15 mouse cellular contexts compared by ENCODE assay signal in genomic region chr2:131124166-131124565, GRCm38 (mm10). TPM values are rescaled to one million over a fixed set of nuclear protein-coding genes. Genes with fewer than 3 reads are reported as not detected.
DNase-seq lines count a peak whose midpoint lies in the region; ATAC-seq and TF ChIP-seq lines count a peak whose summit lies in the region.
"Had no signal": no experiment of that assay in that cellular context is flagged by ENCODE, and none has a peak within 500 bp of the region (broad histone marks: within the 10 kb centered on the region; RNA-seq: fewer than 3 reads in every experiment).

No protein-coding gene starts in this region.

- no peak for ATAC-seq in lung, embryonic 14.5 days (ENCODE audit: insufficient read depth)
- no peak for ATAC-seq in kidney, embryonic 16.5 days (ENCODE audit: low FRiP score, low TSS enrichment)
- ATAC-seq in intestine, embryonic 15.5 days = no peak
- ATAC-seq: activated CD4-positive, CD25-positive, alpha-beta regulatory T cell, adult 4 months; forebrain, embryonic 15.5 days; intestine, postnatal 0 days had no signal

- H3K36me3 ChIP-seq in lung, embryonic 14.5 days (ENCODE audit: insufficient read depth) = no peaks in the 10 kb centered on the region
- no peaks in the 10 kb centered on the region for H3K36me3 ChIP-seq in heart, embryonic 10.5 days
- H3K36me3 ChIP-seq in kidney, embryonic 16.5 days (ENCODE audit: insufficient read depth, low read length) = no peaks in the 10 kb centered on the region
- no peaks in the 10 kb centered on the region for H3K36me3 ChIP-seq in intestine, embryonic 15.5 days
- H3K36me3 ChIP-seq: forebrain, embryonic 15.5 days; neural tube, embryonic 12.5 days had no signal

- H3K9me3 ChIP-seq in lung, embryonic 14.5 days (ENCODE audit: low read depth, low read length) = no peaks in the 10 kb centered on the region
- no peaks in the 10 kb centered on the region for H3K9me3 ChIP-seq in heart, embryonic 10.5 days
- no peaks in the 10 kb centered on the region for H3K9me3 ChIP-seq in kidney, embryonic 16.5 days (ENCODE audit: low read length)
- no peaks in the 10 kb centered on the region for H3K9me3 ChIP-seq in intestine, embryonic 15.5 days
- H3K9me3 ChIP-seq: forebrain, embryonic 15.5 days; neural tube, embryonic 12.5 days had no signal

- H3K4me3 ChIP-seq in lung, embryonic 14.5 days (ENCODE audit: low read depth, low read length) = no peak overlapping the region
- no peak overlapping the region for H3K4me3 ChIP-seq in lung, adult 2 months (replicated peaks; ENCODE audit: extremely low read depth, low read depth, low read length)
- no peak overlapping the region for H3K4me3 ChIP-seq in heart, embryonic 10.5 days
- no peak overlapping the region for H3K4me3 ChIP-seq in kidney, embryonic 16.5 days (ENCODE audit: low read length)
- H3K4me3 ChIP-seq in intestine, embryonic 15.5 days (replicated peaks) = no peak overlapping the region
- H3K4me3 ChIP-seq: forebrain, embryonic 15.5 days; neural tube, embryonic 12.5 days had no signal

- TF ChIP-seq CTCF in lung, embryonic 14.5 days (IDR thresholded peaks at IDR 0.05; ENCODE audit: low read depth) = no peak
- TF ChIP-seq CTCF in lung, adult 2 months (IDR thresholded peaks at IDR 0.05; ENCODE audit: insufficient read depth, low read length) = no peak

- H3K4me2 ChIP-seq in lung, embryonic 14.5 days = no peak overlapping the region
- H3K4me2 ChIP-seq in kidney, embryonic 16.5 days (replicated peaks; ENCODE audit: low read depth, low read length) = no peak overlapping the region
- no peak overlapping the region for H3K4me2 ChIP-seq in intestine, embryonic 15.5 days (replicated peaks)
- H3K4me2 ChIP-seq: forebrain, embryonic 15.5 days; neural tube, embryonic 12.5 days had no signal

- WGBS in lung, embryonic 14.5 days = 59% methylated on average over 3 of the region's 3 CpGs
- WGBS in lung, adult 2 months = 48% methylated on average over 3 of the region's 3 CpGs
- 53% methylated on average over 3 of the region's 3 CpGs for WGBS in heart, embryonic 10.5 days
- WGBS in kidney, embryonic 16.5 days = 53% methylated on average over 3 of the region's 3 CpGs
- 80% methylated on average over 3 of the region's 3 CpGs for WGBS in intestine, embryonic 15.5 days

- DNase-seq in lung, embryonic 14.5 days = peak; percentile 32
- DNase-seq in lung, adult 2 months = no peak
- DNase-seq in heart, embryonic 10.5 days (ENCODE audit: low spot score) = peak; percentile 61
- DNase-seq in skeletal muscle tissue, adult 2 months (ENCODE audit: low read depth, low spot score) = peak; percentile 34
- DNase-seq in T-cell, adult 2 months (ENCODE audit: low spot score) = no peak
- DNase-seq: left cerebral cortex, postnatal 4 days had no signal

- peaks cover 11% of the 10 kb centered on the region for H3K4me1 ChIP-seq in lung, embryonic 14.5 days (ENCODE audit: insufficient read depth)
- H3K4me1 ChIP-seq in lung, adult 2 months (ENCODE audit: control insufficient read depth, insufficient read depth, low read length) = peaks cover 6% of the 10 kb centered on the region
- H3K4me1 ChIP-seq in heart, embryonic 10.5 days = peaks cover 36% of the 10 kb centered on the region
- H3K4me1 ChIP-seq in kidney, embryonic 16.5 days (ENCODE audit: insufficient read depth, low read length) = peaks cover 27% of the 10 kb centered on the region
- peaks cover 12% of the 10 kb centered on the region for H3K4me1 ChIP-seq in intestine, embryonic 15.5 days (replicated peaks)

- H3K27ac ChIP-seq in lung, embryonic 14.5 days (ENCODE audit: low read depth) = peak overlapping the region; percentile 16; the same call in 1 of the 2 replicates
- H3K27ac ChIP-seq in heart, embryonic 10.5 days = 0 out of 2 replicates have a peak overlapping the region, but pooled peaks have one; percentile 13
- H3K27ac ChIP-seq in kidney, embryonic 16.5 days (ENCODE audit: low read length) = peak overlapping the region; percentile 25; the same call in 1 of the 2 replicates
- H3K27ac ChIP-seq in intestine, embryonic 15.5 days = no peak overlapping the region
- H3K27ac ChIP-seq: forebrain, embryonic 15.5 days; neural tube, embryonic 12.5 days had no signal

- no peak for TF ChIP-seq POLR2A in lung, adult 2 months (IDR thresholded peaks at IDR 0.05; ENCODE audit: borderline replicate concordance, extremely low read depth, low read depth, low read length)

- H3K27me3 ChIP-seq in lung, embryonic 14.5 days (ENCODE audit: insufficient read depth, low read length) = no peaks in the 10 kb centered on the region
- 0 out of 2 replicates have a peak, but pooled peaks cover 13% of the 10 kb centered on the region for H3K27me3 ChIP-seq in heart, embryonic 10.5 days (ENCODE audit: insufficient read depth, poor library complexity, severe bottlenecking)
- H3K27me3 ChIP-seq in kidney, embryonic 16.5 days (ENCODE audit: insufficient read depth, low read length) = no peaks in the 10 kb centered on the region
- H3K27me3 ChIP-seq in intestine, embryonic 15.5 days (replicated peaks) = no peaks in the 10 kb centered on the region
- H3K27me3 ChIP-seq: forebrain, embryonic 15.5 days had no signal

- H3K9ac ChIP-seq in lung, embryonic 14.5 days = no peak overlapping the region
- H3K9ac ChIP-seq in kidney, embryonic 16.5 days (replicated peaks; ENCODE audit: low read length) = no peak overlapping the region
- no peak overlapping the region for H3K9ac ChIP-seq in intestine, embryonic 15.5 days
- H3K9ac ChIP-seq: forebrain, embryonic 15.5 days; neural tube, embryonic 12.5 days had no signal

RNA-seq across cellular contexts. Expression of gene Hspa12b, which starts 2.9 kb away (rescaled TPM):
- 8.8 and 10.0 TPM in 2 replicates for polyA plus RNA-seq in lung, embryonic 14.5 days (2014; fragmentation: Nextera tagmentation; extraction: Ambion mirVana)
- 56.2 and 58.3 TPM in 2 replicates for polyA plus RNA-seq in lung, adult 2 months (2012; rRNA removed)
- 10.0 and 10.8 TPM in 2 replicates for polyA plus RNA-seq in heart, embryonic 10.5 days (2016; fragmentation: Nextera tagmentation; extraction: Ambion mirVana)
- 22.2 and 23.7 TPM in 2 replicates for polyA plus RNA-seq in kidney, embryonic 16.5 days (2015; fragmentation: Nextera tagmentation; extraction: Ambion mirVana)
- 9.1 and 9.7 TPM in 2 replicates for polyA plus RNA-seq in intestine, embryonic 15.5 days (2015; fragmentation: Nextera tagmentation; extraction: Ambion mirVana)

RNA-seq across cellular contexts. Expression of gene Gm11037, which starts 9.1 kb away (rescaled TPM):
- polyA plus RNA-seq in lung, embryonic 14.5 days (2014; fragmentation: Nextera tagmentation; extraction: Ambion mirVana) = not detected in 2 replicates
- not detected in 2 replicates for polyA plus RNA-seq in lung, adult 2 months (2012; rRNA removed)
- polyA plus RNA-seq in heart, embryonic 10.5 days (2016; fragmentation: Nextera tagmentation; extraction: Ambion mirVana) = not detected in 2 replicates
- polyA plus RNA-seq in kidney, embryonic 16.5 days (2015; fragmentation: Nextera tagmentation; extraction: Ambion mirVana) = not detected in 2 replicates
- polyA plus RNA-seq in intestine, embryonic 15.5 days (2015; fragmentation: Nextera tagmentation; extraction: Ambion mirVana) = not detected in 2 replicates
- polyA plus RNA-seq: activated CD4-positive, CD25-positive, alpha-beta regulatory T cell, adult 4 months; embryonic facial prominence, embryonic 11.5 days; forebrain, embryonic 15.5 days; gonadal fat pad, adult 2 months; intestine, postnatal 0 days; neural tube, embryonic 12.5 days; testis, adult 2 months had no signal

RNA-seq across cellular contexts. Expression of gene 1700037H04Rik, which starts 35.7 kb away (rescaled TPM):
- polyA plus RNA-seq in lung, embryonic 14.5 days (2014; fragmentation: Nextera tagmentation; extraction: Ambion mirVana) = 70.6 and 76.1 TPM in 2 replicates
- 67.6 and 76.4 TPM in 2 replicates for polyA plus RNA-seq in lung, adult 2 months (2012; rRNA removed)
- 82.6 and 86.0 TPM in 2 replicates for polyA plus RNA-seq in heart, embryonic 10.5 days (2016; fragmentation: Nextera tagmentation; extraction: Ambion mirVana)
- 98.2 and 101 TPM in 2 replicates for polyA plus RNA-seq in kidney, embryonic 16.5 days (2015; fragmentation: Nextera tagmentation; extraction: Ambion mirVana)
- 98.6 and 110 TPM in 2 replicates for polyA plus RNA-seq in intestine, embryonic 15.5 days (2015; fragmentation: Nextera tagmentation; extraction: Ambion mirVana)

RNA-seq across cellular contexts. Expression of gene Siglec1, which starts 37.6 kb away (rescaled TPM):
- 0.23 and 0.34 TPM in 2 replicates for polyA plus RNA-seq in lung, embryonic 14.5 days (2014; fragmentation: Nextera tagmentation; extraction: Ambion mirVana)
- polyA plus RNA-seq in lung, adult 2 months (2012; rRNA removed) = 14.7 and 18.5 TPM in 2 replicates
- 0.05 and 0.08 TPM in 2 replicates for polyA plus RNA-seq in heart, embryonic 10.5 days (2016; fragmentation: Nextera tagmentation; extraction: Ambion mirVana)
- polyA plus RNA-seq in kidney, embryonic 16.5 days (2015; fragmentation: Nextera tagmentation; extraction: Ambion mirVana) = 0.29 and 0.46 TPM in 2 replicates
- 0.24 and 0.35 TPM in 2 replicates for polyA plus RNA-seq in intestine, embryonic 15.5 days (2015; fragmentation: Nextera tagmentation; extraction: Ambion mirVana)
- polyA plus RNA-seq: activated CD4-positive, CD25-positive, alpha-beta regulatory T cell, adult 4 months had no signal

RNA-seq across cellular contexts. Expression of gene Cenpb, which starts 55.7 kb away (rescaled TPM):
- polyA plus RNA-seq in lung, embryonic 14.5 days (2014; fragmentation: Nextera tagmentation; extraction: Ambion mirVana) = 9.3 and 9.7 TPM in 2 replicates
- polyA plus RNA-seq in lung, adult 2 months (2012; rRNA removed) = 131 and 138 TPM in 2 replicates
- 4.9 and 5.1 TPM in 2 replicates for polyA plus RNA-seq in heart, embryonic 10.5 days (2016; fragmentation: Nextera tagmentation; extraction: Ambion mirVana)
- 9.7 and 10.1 TPM in 2 replicates for polyA plus RNA-seq in kidney, embryonic 16.5 days (2015; fragmentation: Nextera tagmentation; extraction: Ambion mirVana)
- polyA plus RNA-seq in intestine, embryonic 15.5 days (2015; fragmentation: Nextera tagmentation; extraction: Ambion mirVana) = 12.5 and 12.6 TPM in 2 replicates

Comparison
In these comparisons a context has a peak if more than half of its experiments do, and no peak if none do; other contexts are left out.
1. DNase-seq: peak in lung, embryonic 14.5 days (single experiment), heart, embryonic 10.5 days (single experiment) and skeletal muscle tissue, adult 2 months (single experiment); none in lung, adult 2 months (single experiment) and T-cell, adult 2 months (single experiment).